11 mouse cellular contexts compared by ENCODE assay signal in the genomic region with DNA sequence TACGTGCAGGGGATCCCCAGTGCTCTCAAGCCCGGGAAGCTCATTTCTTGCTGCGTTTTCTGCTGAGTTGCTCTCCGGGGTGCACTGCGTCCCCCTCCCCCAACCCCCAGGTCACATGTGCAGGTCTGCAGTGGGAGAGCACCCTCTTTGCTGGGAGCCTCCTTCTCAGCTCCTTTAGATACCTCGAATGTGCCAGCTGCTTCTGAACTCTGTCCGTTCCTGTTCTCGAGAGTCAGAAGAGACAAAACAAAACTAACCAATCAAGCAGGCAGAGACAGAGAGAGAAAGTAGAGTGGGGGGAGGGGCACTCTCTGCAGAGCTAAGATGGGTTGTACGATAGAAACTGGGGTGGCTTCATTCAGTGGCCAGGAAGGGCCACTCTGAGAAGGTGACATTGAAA.
DNase-seq lines count a peak whose midpoint lies in the region; ATAC-seq lines count a peak whose summit lies in the region.
"Had no signal": no experiment of that assay in that cellular context is flagged by ENCODE, and none has a peak within 500 bp of the region (broad histone marks: within the 10 kb centered on the region; RNA-seq: fewer than 3 reads in every experiment).

No protein-coding gene starts in this region.

- peak overlapping the region; percentile 54 for H3K4me3 ChIP-seq in heart, embryonic 10.5 days
- peak overlapping the region; percentile 41; the same call in 1 of the 2 replicates for H3K4me3 ChIP-seq in limb, embryonic 13.5 days
- 0 out of 2 replicates have a peak overlapping the region, but pooled peaks have one; percentile 5 for H3K4me3 ChIP-seq in stomach, embryonic 16.5 days (replicated peaks; ENCODE audit: low read length)

- peaks cover 73% of the 10 kb centered on the region for H3K27me3 ChIP-seq in heart, embryonic 10.5 days (ENCODE audit: insufficient read depth, poor library complexity, severe bottlenecking)
- H3K27me3 ChIP-seq in limb, embryonic 13.5 days: peaks cover 67% of the 10 kb centered on the region
- H3K27me3 ChIP-seq in stomach, embryonic 16.5 days (ENCODE audit: control insufficient read depth, insufficient read depth, low read length): peaks cover 6% of the 10 kb centered on the region

- no peak overlapping the region for H3K27ac ChIP-seq in heart, embryonic 10.5 days
- H3K27ac ChIP-seq in limb, embryonic 13.5 days: no peak overlapping the region
- no peak overlapping the region for H3K27ac ChIP-seq in stomach, embryonic 16.5 days (ENCODE audit: low read length)

- DNase-seq in heart, embryonic 10.5 days (ENCODE audit: low spot score): no peak
- no peak for DNase-seq in heart, postnatal 36 days
- DNase-seq in right cerebral cortex, postnatal 10 days (ENCODE audit: low spot score in 2 of 2): peak; percentile 51 to 63
- DNase-seq in right cerebral cortex, postnatal 36 days (ENCODE audit: low spot score in 2 of 2): no peak
- DNase-seq in adrenal gland, postnatal 36 days: no peak
- DNase-seq in thymus, postnatal 36 days: no peak
- DNase-seq: adrenal gland, adult 8-10 months; kidney, adult 9 months; liver, postnatal 0 days had no signal

- H3K9me3 ChIP-seq in heart, embryonic 10.5 days: no peaks in the 10 kb centered on the region
- no peaks in the 10 kb centered on the region for H3K9me3 ChIP-seq in limb, embryonic 13.5 days
- no peaks in the 10 kb centered on the region for H3K9me3 ChIP-seq in stomach, embryonic 16.5 days (replicated peaks; ENCODE audit: control insufficient read depth, low read length)

- intact Hi-C loops in heart, postnatal 36 days (cut with DNase I): no loop called here

- no peaks in the 10 kb centered on the region for H3K36me3 ChIP-seq in heart, embryonic 10.5 days
- no peaks in the 10 kb centered on the region for H3K36me3 ChIP-seq in limb, embryonic 13.5 days
- no peaks in the 10 kb centered on the region for H3K36me3 ChIP-seq in stomach, embryonic 16.5 days (ENCODE audit: control insufficient read depth, insufficient read depth, low read length)

- H3K4me2 ChIP-seq in limb, embryonic 13.5 days (replicated peaks): peak overlapping the region; percentile 69
- peak overlapping the region; percentile 16; the same call in 1 of the 2 replicates for H3K4me2 ChIP-seq in stomach, embryonic 16.5 days (ENCODE audit: low read depth, low read length)

- 0 out of 2 replicates have a peak overlapping the region, but pooled peaks have one; percentile 59 for H3K9ac ChIP-seq in limb, embryonic 13.5 days
- H3K9ac ChIP-seq in stomach, embryonic 16.5 days (ENCODE audit: low read length): peak overlapping the region; percentile 49
- H3K9ac ChIP-seq: liver, postnatal 0 days had no signal

- H3K4me1 ChIP-seq in heart, embryonic 10.5 days: peaks cover 40% of the 10 kb centered on the region
- H3K4me1 ChIP-seq in limb, embryonic 13.5 days: peaks cover 24% of the 10 kb centered on the region
- H3K4me1 ChIP-seq in stomach, embryonic 16.5 days (ENCODE audit: control insufficient read depth, insufficient read depth, low read length): peaks cover 10% of the 10 kb centered on the region

- WGBS in heart, embryonic 10.5 days: 4% methylated on average over 9 of the region's 9 CpGs
- 7% methylated on average over 9 of the region's 9 CpGs for WGBS in limb, embryonic 13.5 days
- WGBS in stomach, embryonic 16.5 days: 9% methylated on average over 9 of the region's 9 CpGs

- no peak for ATAC-seq in limb, embryonic 13.5 days (ENCODE audit: low FRiP score, low read depth)
- ATAC-seq in stomach, embryonic 16.5 days (ENCODE audit: insufficient read depth, low FRiP score): no peak
- ATAC-seq: liver, postnatal 0 days had no signal

Comparison
In these comparisons a context has a peak if more than half of its experiments do, and no peak if none do; other contexts are left out.
1. DNase-seq: peak in right cerebral cortex, postnatal 10 days (2 of 2); none in heart, embryonic 10.5 days (single experiment), heart, postnatal 36 days (0 of 2), right cerebral cortex, postnatal 36 days (0 of 2), adrenal gland, postnatal 36 days (0 of 2) and thymus, postnatal 36 days (0 of 2).
2. Peak in every context shown above with its lines, with median percentiles within 50 percentile points of each other: H3K4me3 ChIP-seq.